Mouse (Mus musculus) retina, embryonic 14.5 days (tissue): ENCODE data around the gene Lypd3.
A peak's percentile ranks its signal among the peaks of the same experiment; 100 is the strongest.
"Not testable (repeated sequence)": the region's sequence is repeated elsewhere in the genome, so short reads cannot be mapped to it uniquely, and the experiment has no call there.

Experiments
- DNase-seq: peaks from one replicate; pipeline ENCODE4 v3.0.0-alpha.2; 2015; ENCODE audit warnings: low spot score

The Lypd3 gene

DNA sequence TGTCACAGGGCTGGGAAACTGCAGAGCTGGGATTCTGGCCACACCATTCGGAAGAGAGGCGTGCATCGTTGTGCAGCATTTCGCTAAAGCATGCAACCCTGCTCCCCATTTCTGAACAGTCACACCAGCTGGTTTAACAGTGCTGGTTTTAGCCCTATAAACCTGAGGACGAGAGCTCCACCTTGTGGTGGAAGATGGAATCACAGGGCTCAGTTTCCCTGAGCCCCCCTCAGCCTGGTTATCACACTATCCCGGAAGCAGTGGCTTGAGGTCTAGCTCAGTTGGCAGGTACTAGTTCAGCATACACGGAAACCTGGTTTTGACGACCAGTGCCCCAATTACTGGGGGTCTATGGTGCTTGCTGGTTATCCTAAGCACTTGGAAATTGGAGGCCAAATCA is 26.2 kb downstream of the Lypd3 start:
- DNase-seq = peak; percentile 95

- DNase-seq = no peak
Measured at GRCm38 (mm10) chr7:24664301-24664700, 28.0 kb downstream of the Lypd3 start.

GRCm38 (mm10) chr7:24664959-24665358 is 28.6 kb downstream of the Lypd3 start:
- DNase-seq = no peak

DNA sequence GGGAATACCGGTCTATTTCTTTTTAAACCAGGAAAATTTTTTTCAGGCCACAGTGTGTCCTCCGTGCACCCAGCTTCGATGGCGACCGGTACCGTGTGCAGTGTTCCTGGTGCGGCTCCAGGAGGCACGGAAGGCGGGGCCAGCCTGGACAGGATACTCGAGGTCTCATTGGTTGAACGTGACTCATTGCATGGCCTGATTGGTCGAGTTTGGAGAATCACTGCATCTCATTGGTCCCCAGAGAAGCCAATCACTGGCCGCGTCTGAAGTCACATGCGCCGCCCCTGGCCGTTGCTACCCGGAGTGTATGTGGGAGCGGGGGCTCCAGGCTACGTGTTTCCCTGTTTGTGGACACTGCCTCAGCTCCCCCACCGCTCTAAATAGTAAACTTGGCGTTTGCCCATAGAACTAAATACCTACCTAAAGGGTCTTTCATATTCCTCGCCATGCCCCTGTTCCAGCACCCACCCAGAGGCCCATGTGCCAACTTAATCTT is 35.6 kb downstream of the Lypd3 start:
- DNase-seq = no peak

- DNase-seq = no peak
Measured at GRCm38 (mm10) chr7:24676575-24676974, 40.2 kb downstream of the Lypd3 start, which contains the start of gene Tex101. Gene Tex101 (minus strand): TSS chr7:24676675.

DNA sequence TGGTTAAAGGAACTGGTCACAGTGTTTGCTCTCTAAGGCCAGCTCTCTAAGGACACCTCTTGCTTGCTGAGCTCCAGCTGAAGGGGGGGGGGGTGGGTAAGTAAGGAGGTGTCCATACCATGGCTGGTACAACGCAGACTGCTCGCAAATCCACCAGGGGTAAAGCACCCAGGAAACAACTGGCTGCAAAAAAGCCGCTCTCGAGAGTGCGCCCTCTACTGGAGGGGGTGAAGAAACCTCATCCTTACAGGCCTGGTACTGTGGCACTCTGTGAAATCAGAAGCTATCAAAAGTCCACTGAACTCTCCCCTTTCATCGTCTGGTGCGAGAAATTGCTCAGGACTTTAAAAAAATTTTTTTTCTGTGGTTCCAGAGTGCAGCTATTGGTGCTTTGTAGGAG is 47.8 kb downstream of the Lypd3 start:
- DNase-seq = peak; percentile 1

DNA sequence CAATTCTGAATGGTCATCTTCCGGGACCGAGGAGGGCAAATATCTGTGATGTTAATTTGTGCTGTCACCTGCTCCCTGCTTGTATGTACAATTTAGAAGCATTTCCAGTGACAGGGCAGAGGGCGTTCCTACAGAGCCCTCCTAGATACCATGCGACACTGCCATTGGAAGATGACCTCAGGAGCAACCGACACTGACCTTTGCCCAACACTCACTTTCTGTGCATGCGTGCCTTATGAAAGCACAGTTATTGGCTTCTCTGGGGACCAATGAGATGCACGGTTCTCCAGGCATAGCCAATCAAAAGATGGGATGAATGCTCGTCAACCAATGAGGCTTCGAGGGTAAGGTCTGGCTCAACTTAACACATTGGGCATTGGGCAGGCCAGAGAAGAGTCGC is 51.2 kb downstream of the Lypd3 start:
- not testable (repeated sequence) for DNase-seq
